8 mouse cellular contexts compared by ENCODE assay signal in the genomic region with DNA sequence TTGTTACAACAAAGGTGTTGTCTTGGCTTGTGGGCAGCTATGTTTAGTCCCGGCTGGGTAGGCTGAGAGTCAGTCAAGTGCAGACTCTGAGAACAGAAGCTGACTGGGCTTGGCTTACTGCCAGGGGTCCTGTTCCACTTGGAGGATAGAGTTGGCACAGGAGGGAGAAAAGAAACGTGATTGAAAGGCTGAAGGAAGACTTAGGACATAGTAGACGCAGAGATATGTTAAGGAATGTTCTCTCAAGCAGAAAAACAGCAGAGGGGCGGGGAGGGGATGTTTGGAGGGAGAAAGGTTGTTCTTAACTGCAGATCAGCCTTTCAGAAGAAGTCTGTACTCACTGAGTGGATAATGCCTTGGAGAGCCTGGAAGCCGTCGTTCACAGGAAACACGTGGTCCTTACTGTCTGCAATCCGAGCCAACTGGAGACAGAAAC. TPM values are rescaled to one million over a fixed set of nuclear protein-coding genes. Genes with fewer than 3 reads are reported as not detected.
DNase-seq lines count a peak whose midpoint lies in the region; ATAC-seq lines count a peak whose summit lies in the region.

No protein-coding gene starts in this region.

- H3K4me3 ChIP-seq in heart, embryonic 16.5 days (ENCODE audit: low read length) = no peak overlapping the region
- no peak overlapping the region for H3K4me3 ChIP-seq in limb, embryonic 13.5 days
- no peak overlapping the region for H3K4me3 ChIP-seq in forebrain, embryonic 15.5 days

- no peak overlapping the region for H3K9ac ChIP-seq in heart, embryonic 16.5 days (ENCODE audit: low read length)
- H3K9ac ChIP-seq in limb, embryonic 13.5 days = no peak overlapping the region
- no peak overlapping the region for H3K9ac ChIP-seq in forebrain, embryonic 15.5 days (replicated peaks)

- WGBS in heart, embryonic 16.5 days = 9% methylated on average over 8 of the region's 8 CpGs
- WGBS in limb, embryonic 13.5 days = 35% methylated on average over 8 of the region's 8 CpGs
- 31% methylated on average over 8 of the region's 8 CpGs for WGBS in forebrain, embryonic 15.5 days

- H3K36me3 ChIP-seq in heart, embryonic 16.5 days (ENCODE audit: control insufficient read depth, insufficient read depth) = no peaks in the 10 kb centered on the region
- H3K36me3 ChIP-seq in limb, embryonic 13.5 days = peaks cover 73% of the 10 kb centered on the region
- H3K36me3 ChIP-seq in forebrain, embryonic 15.5 days = no peaks in the 10 kb centered on the region

- peak; percentile 32 for DNase-seq in gastrocnemius, adult 18-20 months (ENCODE audit: low spot score)
- DNase-seq in gastrocnemius, postnatal 25 days = no peak
- DNase-seq in adipocyte (ENCODE audit: low spot score) = peak; percentile 51
- peak; percentile 78 for DNase-seq in testis, postnatal 10 days (ENCODE audit: low spot score)
- no peak for DNase-seq in thymus, postnatal 0 days (ENCODE audit: low spot score)

- peak overlapping the region; percentile 60 for H3K27ac ChIP-seq in heart, embryonic 16.5 days (ENCODE audit: low read length)
- H3K27ac ChIP-seq in limb, embryonic 13.5 days = 0 out of 2 replicates have a peak overlapping the region, but pooled peaks have one; percentile 4
- H3K27ac ChIP-seq in forebrain, embryonic 15.5 days (replicated peaks) = no peak overlapping the region

- no peaks in the 10 kb centered on the region for H3K9me3 ChIP-seq in heart, embryonic 16.5 days (replicated peaks; ENCODE audit: control insufficient read depth, low read length)
- no peaks in the 10 kb centered on the region for H3K9me3 ChIP-seq in limb, embryonic 13.5 days
- H3K9me3 ChIP-seq in forebrain, embryonic 15.5 days = no peaks in the 10 kb centered on the region

- H3K4me1 ChIP-seq in heart, embryonic 16.5 days (ENCODE audit: control insufficient read depth, insufficient read depth, low read length) = peaks cover 25% of the 10 kb centered on the region
- H3K4me1 ChIP-seq in limb, embryonic 13.5 days = peaks cover 50% of the 10 kb centered on the region
- peaks cover 13% of the 10 kb centered on the region for H3K4me1 ChIP-seq in forebrain, embryonic 15.5 days

- H3K4me2 ChIP-seq in heart, embryonic 16.5 days (ENCODE audit: low read depth, low read length) = no peak overlapping the region
- H3K4me2 ChIP-seq in limb, embryonic 13.5 days (replicated peaks) = no peak overlapping the region
- no peak overlapping the region for H3K4me2 ChIP-seq in forebrain, embryonic 15.5 days (replicated peaks)

- peak; percentile 71 for ATAC-seq in heart, embryonic 16.5 days (replicated peaks; ENCODE audit: extremely low read depth, insufficient read depth, low FRiP score)
- ATAC-seq in limb, embryonic 13.5 days (ENCODE audit: low FRiP score, low read depth) = no peak
- no peak for ATAC-seq in forebrain, embryonic 15.5 days (replicated peaks)

- H3K27me3 ChIP-seq in heart, embryonic 16.5 days (ENCODE audit: control insufficient read depth, insufficient read depth, low read length) = no peaks in the 10 kb centered on the region
- no peaks in the 10 kb centered on the region for H3K27me3 ChIP-seq in limb, embryonic 13.5 days
- H3K27me3 ChIP-seq in forebrain, embryonic 15.5 days = no peaks in the 10 kb centered on the region

RNA-seq across cellular contexts. Expression of gene Antxr1, which starts 53.3 kb away (rescaled TPM):
- 1 to 10 TPM; 5.7 to 7.3 TPM for total RNA-seq in gastrocnemius, adult 18-20 months (2021)
- total RNA-seq in gastrocnemius, postnatal 25 days (2021) = 10 to 100 TPM; 11.6 to 13.0 TPM
- 3.8 and 4.9 TPM in 2 replicates for polyA plus RNA-seq in heart, embryonic 16.5 days (2015; fragmentation: Nextera tagmentation; extraction: Ambion mirVana)
- polyA plus RNA-seq in limb, embryonic 13.5 days (2015; fragmentation: Nextera tagmentation; extraction: Ambion mirVana) = 20.2 and 21.1 TPM in 2 replicates
- 0.61 and 0.75 TPM in 2 replicates for polyA plus RNA-seq in thymus, postnatal 0 days (2015; fragmentation: Nextera tagmentation; extraction: Ambion mirVana)
- polyA plus RNA-seq in forebrain, embryonic 15.5 days (2015; fragmentation: Nextera tagmentation; extraction: Ambion mirVana) = 3.0 and 3.4 TPM in 2 replicates

Comparison
In these comparisons a context has a peak if more than half of its experiments do, and no peak if none do; other contexts are left out.
1. DNase-seq: peak in gastrocnemius, adult 18-20 months (single experiment), adipocyte (single experiment) and testis, postnatal 10 days (single experiment); none in gastrocnemius, postnatal 25 days (single experiment) and thymus, postnatal 0 days (single experiment).